Comparison of ENCODE assay signal across 8 mouse cellular contexts in the genomic region with DNA sequence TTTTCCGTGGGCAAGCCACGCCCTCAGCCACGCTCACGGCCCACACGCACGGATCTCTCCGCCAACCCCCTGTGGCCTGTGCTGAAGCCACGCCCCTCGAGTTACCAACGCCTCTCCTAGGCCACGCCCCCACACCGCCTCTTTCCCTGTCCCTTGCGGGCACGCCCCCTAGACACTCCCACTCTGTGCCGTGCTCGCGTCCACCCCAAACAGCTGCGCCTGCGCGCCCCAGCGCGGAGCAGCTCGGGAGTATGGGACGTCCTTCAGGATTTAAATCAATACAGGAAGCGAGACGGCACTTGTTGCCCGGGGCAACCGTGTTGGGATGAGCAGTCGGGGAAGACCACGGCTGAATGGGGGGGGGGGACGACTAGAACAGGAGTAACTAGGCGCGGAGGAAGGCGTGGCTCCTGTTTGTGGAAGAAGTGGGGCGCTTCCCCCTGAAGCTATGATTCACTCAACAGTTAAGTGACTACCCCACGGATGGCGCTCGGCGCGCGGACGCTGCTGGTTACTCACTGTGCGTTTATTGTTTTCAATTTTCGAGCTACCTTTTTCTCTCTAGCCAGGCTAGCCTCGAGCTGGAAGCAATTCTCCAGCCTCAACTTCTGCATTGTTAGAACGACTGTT. TPM values are rescaled to one million over a fixed set of nuclear protein-coding genes. Genes with fewer than 3 reads are reported as not detected.
DNase-seq lines count a peak whose midpoint lies in the region; ATAC-seq and TF ChIP-seq lines count a peak whose summit lies in the region.

No protein-coding gene starts in this region.

- peak overlapping the region; percentile 92 for H3K4me2 ChIP-seq in embryonic facial prominence, embryonic 14.5 days (ENCODE audit: low read depth, low read length)
- H3K4me2 ChIP-seq in limb, embryonic 13.5 days (replicated peaks), result peak overlapping the region; percentile 69
- H3K4me2 ChIP-seq in midbrain, embryonic 16.5 days (ENCODE audit: low read length), result peak overlapping the region; percentile 58

- WGBS in embryonic facial prominence, embryonic 14.5 days, result under 1% methylated on average over 34 of the region's 46 CpGs
- WGBS in heart, adult 2 months, result under 1% methylated on average over 44 of the region's 46 CpGs
- WGBS in limb, embryonic 13.5 days, result under 1% methylated on average over 46 of the region's 46 CpGs
- WGBS in midbrain, embryonic 16.5 days, result under 1% methylated on average over 46 of the region's 46 CpGs

- peaks cover 18% of the 10 kb centered on the region for H3K36me3 ChIP-seq in embryonic facial prominence, embryonic 14.5 days (ENCODE audit: control insufficient read depth, insufficient read depth, low read length)
- H3K36me3 ChIP-seq in heart, adult 2 months (ENCODE audit: control insufficient read depth, insufficient read depth, low read length), result no peaks in the 10 kb centered on the region
- peaks cover 26% of the 10 kb centered on the region for H3K36me3 ChIP-seq in limb, embryonic 13.5 days
- no peaks in the 10 kb centered on the region for H3K36me3 ChIP-seq in midbrain, embryonic 16.5 days (ENCODE audit: control insufficient read depth, insufficient read depth, low read length)

- peak; percentile 66; the same call in 1 of the 2 replicates for TF ChIP-seq POLR2A in heart, adult 2 months (IDR thresholded peaks at IDR 0.05; ENCODE audit: insufficient read depth, low read depth, low read length)

- peak overlapping the region; percentile 71 for H3K27ac ChIP-seq in embryonic facial prominence, embryonic 14.5 days (replicated peaks; ENCODE audit: low read depth, low read length)
- peak overlapping the region; percentile 72 for H3K27ac ChIP-seq in heart, adult 2 months
- peak overlapping the region; percentile 78 for H3K27ac ChIP-seq in limb, embryonic 13.5 days
- H3K27ac ChIP-seq in midbrain, embryonic 16.5 days (ENCODE audit: low read length), result peak overlapping the region; percentile 75

- DNase-seq in 3134 (ENCODE audit: extremely low read depth, insufficient read length, low spot score), result peak; percentile 100
- DNase-seq in adrenal gland, postnatal 36 days, result peak; percentile 100
- DNase-seq in embryonic facial prominence, embryonic 14.5 days (ENCODE audit: low spot score), result peak; percentile 100
- DNase-seq in heart, adult 2 months, result peak; percentile 100
- DNase-seq in kidney, adult 8-10 months, result peak; percentile 100
- DNase-seq in spleen, postnatal 10 days (ENCODE audit: low spot score in 2 of 2), result peak; percentile 100

- peaks cover 2% of the 10 kb centered on the region for H3K79me2 ChIP-seq in heart, adult 2 months (replicated peaks; ENCODE audit: control insufficient read depth, insufficient read depth, low read length)

- peaks cover 17% of the 10 kb centered on the region for H3K4me1 ChIP-seq in embryonic facial prominence, embryonic 14.5 days (ENCODE audit: control insufficient read depth, insufficient read depth, low read length)
- peaks cover 4% of the 10 kb centered on the region; the same call in 1 of the 2 replicates for H3K4me1 ChIP-seq in heart, adult 2 months (ENCODE audit: control insufficient read depth, insufficient read depth, low read length)
- peaks cover 30% of the 10 kb centered on the region for H3K4me1 ChIP-seq in limb, embryonic 13.5 days
- H3K4me1 ChIP-seq in midbrain, embryonic 16.5 days (ENCODE audit: control insufficient read depth, insufficient read depth, low read length), result peaks cover 24% of the 10 kb centered on the region

- no peaks in the 10 kb centered on the region for H3K27me3 ChIP-seq in embryonic facial prominence, embryonic 14.5 days (replicated peaks; ENCODE audit: control insufficient read depth, insufficient read depth, low read length)
- H3K27me3 ChIP-seq in heart, adult 2 months (ENCODE audit: control insufficient read depth, insufficient read depth, low read length), result no peaks in the 10 kb centered on the region
- H3K27me3 ChIP-seq in limb, embryonic 13.5 days, result no peaks in the 10 kb centered on the region
- H3K27me3 ChIP-seq in midbrain, embryonic 16.5 days (ENCODE audit: control insufficient read depth, insufficient read depth, low read depth, low read length), result no peaks in the 10 kb centered on the region

- ATAC-seq in embryonic facial prominence, embryonic 14.5 days (ENCODE audit: low read depth), result peak; percentile 97
- peak; percentile 96 for ATAC-seq in limb, embryonic 13.5 days (ENCODE audit: low FRiP score, low read depth)
- peak; percentile 96 for ATAC-seq in midbrain, embryonic 16.5 days

- TF ChIP-seq EP300 in heart, adult 2 months (IDR thresholded peaks at IDR 0.05; ENCODE audit: insufficient read depth, low read depth, low read length), result 0 out of 2 replicates have a peak, but pooled peaks have one; percentile 37

- no peaks in the 10 kb centered on the region for H3K9me3 ChIP-seq in embryonic facial prominence, embryonic 14.5 days (ENCODE audit: control insufficient read depth, low read length)
- no peaks in the 10 kb centered on the region for H3K9me3 ChIP-seq in limb, embryonic 13.5 days
- no peaks in the 10 kb centered on the region for H3K9me3 ChIP-seq in midbrain, embryonic 16.5 days (replicated peaks; ENCODE audit: control insufficient read depth, low read length, poor library complexity, severe bottlenecking)

- TF ChIP-seq CTCF in heart, adult 2 months (IDR thresholded peaks at IDR 0.05), result no peak

- H3K9ac ChIP-seq in embryonic facial prominence, embryonic 14.5 days (ENCODE audit: low read depth, low read length), result peak overlapping the region; percentile 95
- peak overlapping the region; percentile 6; the same call in 1 of the 2 replicates for H3K9ac ChIP-seq in heart, adult 2 months (ENCODE audit: low read depth, low read length)
- H3K9ac ChIP-seq in limb, embryonic 13.5 days, result peak overlapping the region; percentile 59
- H3K9ac ChIP-seq in midbrain, embryonic 16.5 days (ENCODE audit: low read depth, low read length), result peak overlapping the region; percentile 43

- H3K4me3 ChIP-seq in embryonic facial prominence, embryonic 14.5 days (ENCODE audit: low read depth, low read length), result peak overlapping the region; percentile 88
- peak overlapping the region; percentile 60 for H3K4me3 ChIP-seq in heart, adult 2 months
- H3K4me3 ChIP-seq in limb, embryonic 13.5 days, result peak overlapping the region; percentile 83
- peak overlapping the region; percentile 79 for H3K4me3 ChIP-seq in midbrain, embryonic 16.5 days (ENCODE audit: low read depth, low read length)

- intact Hi-C loops in heart, adult 2 months (cut with DNase I), result no loop called here

RNA-seq across cellular contexts. Expression of a gene that starts 0.4 kb away (rescaled TPM):
- 10 to 100 TPM; 37.8 to 49.0 TPM for total RNA-seq in adrenal gland, postnatal 36 days (2021)
- polyA plus RNA-seq in embryonic facial prominence, embryonic 14.5 days (2014; fragmentation: Nextera tagmentation; extraction: Ambion mirVana), result 69.5 and 90.1 TPM in 2 replicates
- total RNA-seq in heart, adult 2 months (2021), result 10 to 100 TPM; 29.9 to 31.5 TPM
- polyA plus RNA-seq in heart, adult 2 months (2012; rRNA removed), result 49.3 and 56.1 TPM in 2 replicates
- 111 and 112 TPM in 2 replicates for polyA plus RNA-seq in limb, embryonic 13.5 days (2015; fragmentation: Nextera tagmentation; extraction: Ambion mirVana)
- polyA plus RNA-seq in midbrain, embryonic 16.5 days (2015; fragmentation: Nextera tagmentation; extraction: Ambion mirVana), result 145 and 146 TPM in 2 replicates

RNA-seq across cellular contexts. Expression of a gene that starts 5.6 kb away (rescaled TPM):
- 10 to 100 TPM; 48.9 to 54.0 TPM for total RNA-seq in adrenal gland, postnatal 36 days (2021)
- 61.4 and 67.1 TPM in 2 replicates for polyA plus RNA-seq in embryonic facial prominence, embryonic 14.5 days (2014; fragmentation: Nextera tagmentation; extraction: Ambion mirVana)
- 10 to 100 TPM; 46.6 to 53.8 TPM for total RNA-seq in heart, adult 2 months (2021)
- polyA plus RNA-seq in heart, adult 2 months (2012; rRNA removed), result 48.5 and 56.9 TPM in 2 replicates
- polyA plus RNA-seq in limb, embryonic 13.5 days (2015; fragmentation: Nextera tagmentation; extraction: Ambion mirVana), result 72.7 and 79.4 TPM in 2 replicates
- polyA plus RNA-seq in midbrain, embryonic 16.5 days (2015; fragmentation: Nextera tagmentation; extraction: Ambion mirVana), result 77.5 and 86.2 TPM in 2 replicates

RNA-seq across cellular contexts. Expression of a gene that starts 5.6 kb away (rescaled TPM):
- 1 to 10 TPM; 1.1 to 1.7 TPM for total RNA-seq in adrenal gland, postnatal 36 days (2021)
- polyA plus RNA-seq in embryonic facial prominence, embryonic 14.5 days (2014; fragmentation: Nextera tagmentation; extraction: Ambion mirVana), result 2.4 and 2.6 TPM in 2 replicates
- 1 to 10 TPM in 1 of 2 experiments, under 1 TPM in 1; 0.73 to 1.9 TPM for total RNA-seq in heart, adult 2 months (2021)
- polyA plus RNA-seq in heart, adult 2 months (2012; rRNA removed), result 2.1 and 3.5 TPM in 2 replicates
- polyA plus RNA-seq in limb, embryonic 13.5 days (2015; fragmentation: Nextera tagmentation; extraction: Ambion mirVana), result 3.3 and 4.0 TPM in 2 replicates
- polyA plus RNA-seq in midbrain, embryonic 16.5 days (2015; fragmentation: Nextera tagmentation; extraction: Ambion mirVana), result 6.1 and 8.2 TPM in 2 replicates

RNA-seq across cellular contexts. Expression of a gene that starts 10.1 kb away (rescaled TPM):
- 1 to 10 TPM in 1 of 2 experiments, not detected in 1; 1.5 TPM for total RNA-seq in adrenal gland, postnatal 36 days (2021)
- polyA plus RNA-seq in embryonic facial prominence, embryonic 14.5 days (2014; fragmentation: Nextera tagmentation; extraction: Ambion mirVana), result 0.77 and 0.88 TPM in 2 replicates
- 1 to 10 TPM in 1 of 2 experiments, not detected in 1; 1.2 TPM for total RNA-seq in heart, adult 2 months (2021)
- 0.88 and 1.2 TPM in 2 replicates for polyA plus RNA-seq in heart, adult 2 months (2012; rRNA removed)
- 1.7 and 1.9 TPM in 2 replicates for polyA plus RNA-seq in limb, embryonic 13.5 days (2015; fragmentation: Nextera tagmentation; extraction: Ambion mirVana)
- polyA plus RNA-seq in midbrain, embryonic 16.5 days (2015; fragmentation: Nextera tagmentation; extraction: Ambion mirVana), result 2.3 and 3.3 TPM in 2 replicates

RNA-seq across cellular contexts. Expression of a gene that starts 13.1 kb away (rescaled TPM):
- 1 to 10 TPM; 1.0 to 3.1 TPM for total RNA-seq in adrenal gland, postnatal 36 days (2021)
- 0.31 and 0.71 TPM in 2 replicates for polyA plus RNA-seq in embryonic facial prominence, embryonic 14.5 days (2014; fragmentation: Nextera tagmentation; extraction: Ambion mirVana)
- total RNA-seq in heart, adult 2 months (2021), result 1 to 10 TPM in 1 of 2 experiments, under 1 TPM in 1; 0.64 to 1.1 TPM
- 0.32 and 1.2 TPM in 2 replicates for polyA plus RNA-seq in heart, adult 2 months (2012; rRNA removed)
- polyA plus RNA-seq in limb, embryonic 13.5 days (2015; fragmentation: Nextera tagmentation; extraction: Ambion mirVana), result 0.97 and 1.0 TPM in 2 replicates
- polyA plus RNA-seq in midbrain, embryonic 16.5 days (2015; fragmentation: Nextera tagmentation; extraction: Ambion mirVana), result 0.63 and 0.80 TPM in 2 replicates

Comparison
In these comparisons a context has a peak if more than half of its experiments do, and no peak if none do; other contexts are left out.
1. Peak in every context shown above with its lines: DNase-seq, ATAC-seq, H3K4me3 ChIP-seq and H3K27ac ChIP-seq.
2. H3K9ac ChIP-seq: peak in every context shown above with its lines; median percentile 95 in embryonic facial prominence, embryonic 14.5 days; 59 in limb, embryonic 13.5 days; 43 in midbrain, embryonic 16.5 days; 6 in heart, adult 2 months.